Mouse (Mus musculus) spleen, adult 2 months (tissue): Measurements from ENCODE around the gene Cd274.

Source experiments
- CTCF ChIP-seq: fragments of 200-500 bp; IDR thresholded peaks from 2 replicates; pipeline ENCODE4 v1.5.1; 2011; ENCODE audit warnings: mild to moderate bottlenecking, inconsistent platforms; ENCODE audit not compliant: insufficient read depth, insufficient read length, insufficient replicate concordance; ENCODE audit errors: extremely low read depth
- POLR2A ChIP-seq: fragments of 200-500 bp; IDR thresholded peaks from 2 replicates; pipeline ENCODE4 v1.6.1; 2011; ENCODE audit warnings: low read depth, low read length, inconsistent platforms

GRCm38 (mm10) chr19:29336624-29337023 is 30.6 kb upstream of the Cd274 start:
- no peak for TF ChIP-seq CTCF
- no peak for TF ChIP-seq POLR2A
